Comparison of ENCODE assay signal across 18 mouse cellular contexts in genomic region chr2:166025943-166026342, GRCm38 (mm10).
"Had no signal": no experiment of that assay in that cellular context is flagged by ENCODE, and none has a peak within 500 bp of the region (broad histone marks: within the 10 kb centered on the region; RNA-seq: fewer than 3 reads in every experiment).

No protein-coding gene starts in this region.

- H3K4me3 ChIP-seq: liver, embryonic 15.5 days; lung, embryonic 15.5 days; midbrain, embryonic 10.5 days; midbrain, embryonic 12.5 days; myocyte; neural tube, embryonic 12.5 days; stomach, embryonic 15.5 days had no signal

- H3K9ac ChIP-seq: liver, embryonic 15.5 days; lung, embryonic 15.5 days; midbrain, embryonic 12.5 days; neural tube, embryonic 12.5 days; stomach, embryonic 15.5 days had no signal

- ATAC-seq: lung, postnatal 0 days; midbrain, embryonic 16.5 days had no signal

- H3K9me3 ChIP-seq: liver, embryonic 15.5 days; lung, embryonic 15.5 days; midbrain, embryonic 10.5 days; midbrain, embryonic 12.5 days; neural tube, embryonic 12.5 days; stomach, embryonic 15.5 days had no signal

- H3K4me2 ChIP-seq: liver, embryonic 15.5 days; lung, embryonic 15.5 days; midbrain, embryonic 12.5 days; neural tube, embryonic 12.5 days; stomach, embryonic 15.5 days had no signal

- H3K36me3 ChIP-seq: liver, embryonic 15.5 days; lung, embryonic 15.5 days; midbrain, embryonic 10.5 days; midbrain, embryonic 12.5 days; neural tube, embryonic 12.5 days; stomach, embryonic 15.5 days had no signal

- H3K27me3 ChIP-seq: liver, embryonic 15.5 days; lung, embryonic 15.5 days; midbrain, embryonic 12.5 days; neural tube, embryonic 12.5 days; stomach, embryonic 15.5 days had no signal

- H3K27ac ChIP-seq: liver, embryonic 15.5 days; lung, embryonic 15.5 days; midbrain, embryonic 10.5 days; midbrain, embryonic 12.5 days; neural tube, embryonic 12.5 days; stomach, embryonic 15.5 days; stomach, postnatal 0 days had no signal

- DNase-seq: lung, adult 18-20 months; lung, postnatal 14 days; lung, postnatal 4 days; midbrain, embryonic 14.5 days; right cerebral cortex, postnatal 14 days; thymus, adult 2 months; thymus, postnatal 25 days; thymus, postnatal 4 days had no signal
